Mouse (Mus musculus) liver, embryonic 14.5 days (tissue): Measurements from ENCODE around the gene Nacc1. TPM values are rescaled to one million over a fixed set of nuclear protein-coding genes. Genes with fewer than 3 reads are reported as not detected.
A peak's percentile ranks its signal among the peaks of the same experiment; 100 is the strongest.

ENCODE experiments used
- ATAC-seq: fragments of 200-750 bp; cut with Nextera tagmentation; 2 replicates; pipeline ENCODE4 v1.8.0; 2017; ENCODE audit warnings: moderate number of reproducible peaks, mild to moderate bottlenecking, moderate library complexity; ENCODE audit not compliant: insufficient read depth
- DNase-seq, 3 experiments: peaks; one replicate each; pipeline ENCODE4 v3.0.0-alpha.2; 2012 to 2013; ENCODE audit warnings: low read depth in 3 of 3, low spot score in 3 of 3
- H3K27ac ChIP-seq: fragments of 300-500 bp; sonication (generic); 2 replicates; pipeline ENCODE4 v1.5.1; 2014; ENCODE audit warnings: moderate library complexity, mild to moderate bottlenecking, control low read depth, inconsistent platforms
- H3K27me3 ChIP-seq: fragments of 300-500 bp; sonication (generic); 2 replicates; pipeline ENCODE4 v1.6.1; 2014; ENCODE audit warnings: mild to moderate bottlenecking, low read length, moderate library complexity; ENCODE audit not compliant: control insufficient read depth, insufficient read depth
- H3K36me3 ChIP-seq: fragments of 300-500 bp; sonication (generic); replicated peaks from 2 replicates; pipeline ENCODE4 v1.6.1; 2014; ENCODE audit warnings: low read depth; ENCODE audit not compliant: control insufficient read depth, insufficient read depth
- H3K4me1 ChIP-seq, 2 experiments: fragments of 200-500 bp in 1 of 2; fragments of 300-500 bp in 1 of 2; sonication (generic) in 1 of 2; replicated peaks; 2 replicates each; pipeline ENCODE4 v1.6.1; 2012 to 2014; ENCODE audit warnings: antibody characterized with exemption in 1 of 2, inconsistent platforms in 1 of 2, low read length in 1 of 2; ENCODE audit not compliant: control insufficient read depth in 2 of 2, insufficient read depth in 2 of 2
- H3K4me2 ChIP-seq: fragments of 300-500 bp; sonication (generic); 2 replicates; pipeline ENCODE4 v1.6.1; 2014; ENCODE audit warnings: low read depth, mild to moderate bottlenecking, control low read depth, moderate library complexity
- H3K4me3 ChIP-seq, 2 experiments: fragments of 200-500 bp in 1 of 2; fragments of 300-500 bp in 1 of 2; sonication (generic) in 1 of 2; 2 replicates each; pipeline ENCODE4 v1.5.1; 2012 to 2014; ENCODE audit warnings: low read depth in 2 of 2, low read length in 2 of 2, mild to moderate bottlenecking in 2 of 2, control low read depth in 1 of 2, inconsistent platforms in 1 of 2, moderate library complexity in 1 of 2; ENCODE audit not compliant: insufficient read depth in 1 of 2
- H3K9ac ChIP-seq: fragments of 300-500 bp; sonication (generic); replicated peaks from 2 replicates; pipeline ENCODE4 v1.6.1; 2014; ENCODE audit warnings: mild to moderate bottlenecking, control low read depth, moderate library complexity
- H3K9me3 ChIP-seq: fragments of 300-500 bp; sonication (generic); 2 replicates; pipeline ENCODE4 v1.6.1; 2016; ENCODE audit warnings: low read length, mixed read lengths; ENCODE audit not compliant: control insufficient read depth
- CTCF ChIP-seq: IDR thresholded peaks from 2 replicates; pipeline ENCODE4 v1.5.1; 2016; ENCODE audit warnings: antibody characterized with exemption, low read depth, control low read depth
- EP300 ChIP-seq: IDR thresholded peaks from 2 replicates; pipeline ENCODE4 v1.6.1; 2016; ENCODE audit warnings: antibody characterized with exemption, low read depth
- WGBS: fragments of 180-500 bp; shearing (Covaris S2); extraction: QIAGEN DNeasy Blood & Tissue Kit; methylation state at CpG from one replicate; pipeline ENCODE4 v1.1.7; 2014; ENCODE audit not compliant: insufficient replicate concordance; 5-methylcytosine and 5-hydroxymethylcytosine counted together
- polyA plus RNA-seq, 2 experiments: library from polyadenylated mRNA; depleted of rRNA in 1 of 2; stranded (reverse) in 1 of 2; unstranded in 1 of 2; fragments of >200 nt; fragmentation: Nextera tagmentation in 1 of 2; extraction: Ambion mirVana in 1 of 2; gene quantifications; 2 replicates each; pipeline versions ENCODE4 v1.2.1 to v1.2.3; 2012 to 2014

Gene Nacc1
- polyA plus RNA-seq (2012; rRNA removed) (19.0 and 21.2 TPM in 2 replicates), polyA plus RNA-seq (2014; fragmentation: Nextera tagmentation; extraction: Ambion mirVana) (6.3 and 7.6 TPM in 2 replicates)

DNA sequence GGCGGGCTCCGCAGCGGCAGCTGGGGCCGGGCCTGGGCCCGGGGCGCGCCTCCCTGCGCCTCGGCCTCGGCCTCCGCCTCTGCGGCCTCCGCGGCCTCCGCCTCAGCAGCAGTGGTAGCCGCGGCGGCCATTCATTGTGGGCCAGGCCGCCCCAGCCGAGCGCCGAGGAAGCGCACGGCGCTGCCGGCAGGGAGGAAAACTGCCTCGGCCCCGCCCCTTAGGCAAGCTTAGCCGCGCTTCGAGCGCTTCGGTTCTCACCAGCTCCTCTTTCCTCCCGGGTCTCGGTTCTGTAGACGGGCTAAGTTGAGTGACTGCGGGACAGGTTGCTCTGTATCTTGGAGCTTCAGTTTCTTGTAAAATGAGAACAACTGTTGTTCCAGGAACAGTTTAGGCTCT is at the start of gene Nacc1:
Gene Nacc1, minus strand, starts transcription at position 158 of the 396 bp plus-strand sequence.
- Histone ChIP-seq H3K9ac (peak within 1 kb of the TSS; percentile 83), H3K4me2 (peak within 1 kb of the TSS; percentile 91), H3K27me3 (no peaks in the 10 kb centered on the region), H3K4me1 (peaks cover 27 to 32% of the 10 kb centered on the region in 2 experiments), H3K4me3 (peak within 1 kb of the TSS; percentile 81 to 89), H3K27ac (peak within 1 kb of the TSS; percentile 67), H3K36me3 (peaks cover 6% of the 10 kb centered on the region; the same call in 1 of the 2 replicates), H3K9me3 (no peaks in the 10 kb centered on the region)
- 0% methylated on average over 37 of the region's 37 CpGs for WGBS
- ATAC-seq, result peak; percentile 79
- DNase-seq, result peak; percentile 76 to 81 (median 78)
- TF ChIP-seq EP300 (peak; percentile 14; the same call in 1 of the 2 replicates), CTCF (peak; percentile 14; the same call in 1 of the 2 replicates)

DNA sequence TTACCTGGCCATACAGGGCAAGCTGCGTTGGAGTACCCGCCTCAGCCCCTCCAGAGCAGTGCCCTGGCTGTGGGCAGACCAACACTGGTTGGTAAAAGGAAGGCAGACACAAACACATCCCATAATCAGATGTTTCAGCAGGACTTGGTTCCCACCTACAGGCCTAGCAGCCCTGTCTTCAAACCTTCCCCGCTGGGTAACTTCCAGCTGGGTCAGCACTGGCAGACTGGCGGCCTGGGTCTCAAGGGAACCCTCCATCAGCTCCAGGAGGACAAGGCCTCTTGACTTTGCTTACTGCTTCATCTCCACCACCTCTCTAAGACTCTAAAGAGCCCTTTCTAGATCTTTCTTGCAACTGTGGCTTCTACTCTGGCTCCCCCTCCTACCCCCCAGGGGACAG is 48.9 kb upstream of the Nacc1 start:
- H3K9ac ChIP-seq, result no peak overlapping the region
- no peak overlapping the region for H3K4me2 ChIP-seq
- H3K27ac ChIP-seq, result no peak overlapping the region
- H3K27me3 ChIP-seq, result 0 out of 2 replicates have a peak, but pooled peaks cover 3% of the 10 kb centered on the region
- no peaks in the 10 kb centered on the region for H3K36me3 ChIP-seq
- ATAC-seq (no peak), DNase-seq (no peak)
- H3K4me1 ChIP-seq, result peaks cover 9 to 18% of the 10 kb centered on the region in 2 experiments
- 87% methylated on average over 4 of the region's 4 CpGs for WGBS
- H3K4me3 ChIP-seq, result no peak overlapping the region
- no peak for TF ChIP-seq EP300
- no peaks in the 10 kb centered on the region for H3K9me3 ChIP-seq

DNA sequence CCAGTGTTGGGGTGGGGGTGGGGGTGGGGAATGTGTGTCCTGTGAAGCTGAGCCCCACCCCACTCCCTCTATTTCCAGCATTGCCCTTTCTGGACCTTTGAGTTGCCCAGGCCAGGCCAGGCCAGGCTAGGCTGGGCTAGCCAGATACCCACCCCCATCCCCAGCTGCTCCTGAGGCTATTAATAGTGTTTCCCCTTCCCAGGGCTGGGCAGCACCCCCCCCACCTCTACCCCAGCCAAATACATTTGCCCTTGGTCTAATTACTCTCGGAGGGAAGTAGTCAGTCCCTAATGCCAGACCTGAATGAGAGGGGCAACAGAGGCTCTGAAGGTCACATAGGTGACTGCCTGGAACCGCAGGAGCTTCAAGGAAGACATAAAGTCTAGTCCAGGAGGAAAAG is 47.9 kb upstream of the Nacc1 start:
- Histone ChIP-seq H3K36me3 (no peaks in the 10 kb centered on the region), H3K4me3 (no peak overlapping the region), H3K27me3 (no peaks in the 10 kb centered on the region), H3K27ac (no peak overlapping the region), H3K4me2 (no peak overlapping the region), H3K9me3 (no peaks in the 10 kb centered on the region), H3K9ac (no peak overlapping the region), H3K4me1 (peaks cover 16 to 26% of the 10 kb centered on the region in 2 experiments)
- WGBS, result 70% methylated on average over 2 of the region's 2 CpGs
- ATAC-seq (no peak), DNase-seq (no peak)
- no peak for TF ChIP-seq CTCF
- TF ChIP-seq EP300, result no peak

DNA sequence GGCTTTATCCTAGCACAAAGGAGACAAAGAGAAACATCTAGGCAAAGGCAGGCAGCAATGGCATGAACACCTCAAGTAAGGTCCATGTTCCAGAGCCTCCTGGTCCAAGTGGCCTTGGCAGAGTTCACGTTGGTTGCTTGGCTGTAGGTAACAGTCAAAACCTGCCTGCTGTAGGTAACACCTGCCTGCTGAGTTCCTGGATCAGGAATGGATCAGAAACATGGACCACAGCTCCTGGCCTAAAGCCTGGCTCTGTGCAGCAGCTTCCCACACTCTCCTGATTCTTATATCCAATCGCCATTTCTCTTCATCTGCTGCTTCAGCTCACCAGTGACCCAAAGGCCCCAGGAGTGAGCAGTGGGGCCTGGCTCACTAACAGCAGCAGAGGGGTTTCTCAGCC is 47.0 kb upstream of the Nacc1 start:
- H3K4me3 ChIP-seq, result no peak overlapping the region
- peaks cover 25 to 35% of the 10 kb centered on the region in 2 experiments for H3K4me1 ChIP-seq
- TF ChIP-seq EP300 (no peak), CTCF (no peak)
- 69% methylated on average over 2 of the region's 2 CpGs for WGBS
- no peaks in the 10 kb centered on the region for H3K36me3 ChIP-seq
- H3K27ac ChIP-seq, result no peak overlapping the region
- H3K4me2 ChIP-seq, result no peak overlapping the region
- no peaks in the 10 kb centered on the region for H3K27me3 ChIP-seq
- no peak for DNase-seq
- no peaks in the 10 kb centered on the region for H3K9me3 ChIP-seq
- ATAC-seq, result no peak
- H3K9ac ChIP-seq, result no peak overlapping the region

DNA sequence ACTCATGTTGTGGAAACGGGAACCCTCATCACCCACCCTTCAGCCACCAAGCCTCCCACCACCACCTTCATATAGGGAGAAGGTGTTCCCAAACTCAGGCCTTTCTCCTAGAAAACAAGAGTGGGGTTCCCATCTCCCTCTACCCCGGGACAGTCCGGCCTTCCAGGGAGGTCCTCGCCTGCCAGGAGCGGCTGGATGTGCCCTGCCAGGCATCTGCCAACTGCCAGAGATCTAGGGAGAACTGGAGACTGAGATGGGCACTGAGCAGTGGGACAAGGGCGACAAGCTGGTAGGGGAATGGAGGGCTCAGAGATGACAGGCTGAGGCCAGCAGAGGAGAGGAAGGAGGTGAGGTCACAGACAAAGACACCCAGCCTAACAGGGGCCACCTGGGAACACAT is 46.3 kb upstream of the Nacc1 start:
- H3K9ac ChIP-seq, result no peak overlapping the region
- no peaks in the 10 kb centered on the region for H3K27me3 ChIP-seq
- DNase-seq (no peak), ATAC-seq (no peak)
- 78% methylated on average over 6 of the region's 6 CpGs for WGBS
- H3K27ac ChIP-seq, result no peak overlapping the region
- no peak for TF ChIP-seq EP300
- TF ChIP-seq CTCF, result no peak
- H3K4me3 ChIP-seq, result no peak overlapping the region
- no peaks in the 10 kb centered on the region for H3K36me3 ChIP-seq
- H3K4me1 ChIP-seq, result peaks cover 32 to 43% of the 10 kb centered on the region in 2 experiments
- H3K4me2 ChIP-seq, result no peak overlapping the region
- no peaks in the 10 kb centered on the region for H3K9me3 ChIP-seq
